Mouse (Mus musculus): ENCODE measurements around the gene Trp53tg5. TPM values are rescaled to one million over a fixed set of nuclear protein-coding genes. Genes with fewer than 3 reads are reported as not detected.

Trp53tg5 gene
- not detected in 2 replicates for polyA plus RNA-seq (2012; ENCODE audit: insufficient read depth, low replicate concordance)

DNA sequence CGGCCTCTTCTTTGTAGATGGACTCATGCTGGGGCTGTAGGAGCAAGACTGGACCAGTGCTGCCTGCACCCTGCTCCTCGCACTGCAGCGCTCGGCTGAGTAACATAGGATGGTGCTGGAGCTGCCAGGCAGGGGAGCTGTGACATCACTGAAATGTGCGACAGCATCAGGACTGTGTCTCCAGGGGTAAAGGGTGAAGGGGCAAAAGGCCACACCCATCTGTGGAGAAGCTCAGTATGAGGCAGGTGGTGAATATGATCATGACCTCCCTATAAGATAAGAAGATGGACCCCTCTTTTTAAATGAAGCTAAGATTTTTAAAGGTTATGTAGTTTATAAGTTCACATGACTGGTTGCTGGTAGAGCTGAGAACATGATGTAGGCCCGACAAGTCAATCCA lies at the start of gene Trp53tg5:
Gene Trp53tg5, minus strand, starts transcription at position 101 of the 400 bp plus-strand sequence.
- no peaks in the 10 kb centered on the region for H3K4me1 ChIP-seq
- TF ChIP-seq GATA1 (IDR thresholded peaks at IDR 0.05; ENCODE audit: borderline replicate concordance, low read length): no peak
- no peak for TF ChIP-seq FLI1 (IDR thresholded peaks at IDR 0.05; ENCODE audit: low read length)
- no peak within 1 kb of the TSS for H3K4me3 ChIP-seq (replicated peaks)
- H3K36me3 ChIP-seq (replicated peaks; ENCODE audit: low read length): peaks cover 15% of the 10 kb centered on the region
- H3K27me3 ChIP-seq (replicated peaks): peaks cover 36% of the 10 kb centered on the region
- H3K9me3 ChIP-seq: no peaks in the 10 kb centered on the region

DNA sequence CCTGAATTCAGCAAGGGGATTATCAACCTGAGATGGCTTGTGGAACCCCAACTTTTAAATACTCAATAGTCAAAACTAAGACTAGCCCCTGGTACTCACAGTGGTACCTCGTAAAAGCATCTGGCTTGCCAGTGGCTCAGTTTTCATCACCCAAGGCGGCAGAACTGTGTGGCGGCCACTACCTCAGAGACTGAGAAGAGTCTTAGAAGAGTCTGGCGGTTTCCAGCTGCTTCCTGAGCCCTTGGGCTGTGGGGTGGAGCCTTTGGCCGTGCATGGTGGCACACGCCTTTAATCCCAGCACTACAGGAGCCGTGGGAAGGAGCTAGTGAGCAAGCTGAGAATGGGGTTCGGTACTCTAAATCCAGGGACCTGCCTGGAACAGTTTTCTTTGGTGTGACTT lies 48.8 kb upstream of the Trp53tg5 start:
- Histone ChIP-seq H3K36me3 (replicated peaks; ENCODE audit: low read length) (no peaks in the 10 kb centered on the region), H3K4me3 (replicated peaks) (peak overlapping the region; percentile 79), H3K9me3 (peaks cover 37% of the 10 kb centered on the region), H3K27me3 (replicated peaks) (peaks cover 35% of the 10 kb centered on the region), H3K4me1 (peaks cover 32% of the 10 kb centered on the region)
- no peak for TF ChIP-seq FLI1 (IDR thresholded peaks at IDR 0.05; ENCODE audit: low read length)
- TF ChIP-seq GATA1 (IDR thresholded peaks at IDR 0.05; ENCODE audit: borderline replicate concordance, low read length): no peak

- Histone ChIP-seq H3K36me3 (replicated peaks; ENCODE audit: low read length) (no peaks in the 10 kb centered on the region), H3K9me3 (peaks cover 34% of the 10 kb centered on the region), H3K4me3 (replicated peaks) (peak overlapping the region; percentile 79), H3K27me3 (replicated peaks) (peaks cover 33% of the 10 kb centered on the region), H3K4me1 (peaks cover 32% of the 10 kb centered on the region)
- no peak for TF ChIP-seq GATA1 (IDR thresholded peaks at IDR 0.05; ENCODE audit: borderline replicate concordance, low read length)
- TF ChIP-seq FLI1 (IDR thresholded peaks at IDR 0.05; ENCODE audit: low read length): no peak
Observed at GRCm38 (mm10) chr2:164521841-164522240, 48.3 kb upstream of the Trp53tg5 start.

DNA sequence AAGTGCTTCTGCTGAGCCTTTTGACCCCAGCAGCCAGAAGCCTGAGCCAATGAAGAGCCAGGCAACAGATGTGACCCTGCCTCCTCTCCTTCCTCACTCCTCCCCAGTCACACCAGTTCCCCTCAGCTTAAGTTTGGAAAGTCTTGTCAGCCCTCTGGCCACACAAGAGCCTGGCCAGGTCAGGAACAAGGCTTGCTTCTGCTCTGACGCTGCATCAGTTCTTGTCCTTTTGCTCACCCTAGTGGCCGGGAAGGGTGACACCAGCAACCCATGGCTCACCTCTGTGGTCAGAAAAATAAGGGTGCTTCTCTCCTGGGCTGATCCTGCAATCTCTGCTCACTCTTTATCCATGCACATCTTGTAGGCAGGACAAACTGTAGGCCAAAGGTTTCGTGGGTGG lies 47.3 kb upstream of the Trp53tg5 start:
- peaks cover 34% of the 10 kb centered on the region for H3K9me3 ChIP-seq
- no peak for TF ChIP-seq FLI1 (IDR thresholded peaks at IDR 0.05; ENCODE audit: low read length)
- TF ChIP-seq GATA1 (IDR thresholded peaks at IDR 0.05; ENCODE audit: borderline replicate concordance, low read length): no peak
- peaks cover 32% of the 10 kb centered on the region for H3K4me1 ChIP-seq
- H3K36me3 ChIP-seq (replicated peaks; ENCODE audit: low read length): no peaks in the 10 kb centered on the region
- no peak overlapping the region for H3K4me3 ChIP-seq (replicated peaks)
- H3K27me3 ChIP-seq (replicated peaks): peaks cover 39% of the 10 kb centered on the region

GRCm38 (mm10) chr2:164519171-164519526 lies 45.6 kb upstream of the Trp53tg5 start:
- H3K4me3 ChIP-seq (replicated peaks): no peak overlapping the region
- TF ChIP-seq GATA1 (IDR thresholded peaks at IDR 0.05; ENCODE audit: borderline replicate concordance, low read length) (no peak), FLI1 (IDR thresholded peaks at IDR 0.05; ENCODE audit: low read length) (no peak)
- peaks cover 49% of the 10 kb centered on the region for H3K27me3 ChIP-seq (replicated peaks)
- peaks cover 32% of the 10 kb centered on the region for H3K4me1 ChIP-seq
- no peaks in the 10 kb centered on the region for H3K36me3 ChIP-seq (replicated peaks; ENCODE audit: low read length)
- H3K9me3 ChIP-seq: peaks cover 20% of the 10 kb centered on the region

- Histone ChIP-seq H3K4me3 (replicated peaks) (no peak overlapping the region), H3K27me3 (replicated peaks) (peaks cover 55% of the 10 kb centered on the region), H3K36me3 (replicated peaks; ENCODE audit: low read length) (no peaks in the 10 kb centered on the region), H3K9me3 (peaks cover 19% of the 10 kb centered on the region), H3K4me1 (peaks cover 31% of the 10 kb centered on the region)
- TF ChIP-seq GATA1 (IDR thresholded peaks at IDR 0.05; ENCODE audit: borderline replicate concordance, low read length) (no peak), FLI1 (IDR thresholded peaks at IDR 0.05; ENCODE audit: low read length) (no peak)
Observed at GRCm38 (mm10) chr2:164518266-164519170, 45.0 kb upstream of the Trp53tg5 start.

DNA sequence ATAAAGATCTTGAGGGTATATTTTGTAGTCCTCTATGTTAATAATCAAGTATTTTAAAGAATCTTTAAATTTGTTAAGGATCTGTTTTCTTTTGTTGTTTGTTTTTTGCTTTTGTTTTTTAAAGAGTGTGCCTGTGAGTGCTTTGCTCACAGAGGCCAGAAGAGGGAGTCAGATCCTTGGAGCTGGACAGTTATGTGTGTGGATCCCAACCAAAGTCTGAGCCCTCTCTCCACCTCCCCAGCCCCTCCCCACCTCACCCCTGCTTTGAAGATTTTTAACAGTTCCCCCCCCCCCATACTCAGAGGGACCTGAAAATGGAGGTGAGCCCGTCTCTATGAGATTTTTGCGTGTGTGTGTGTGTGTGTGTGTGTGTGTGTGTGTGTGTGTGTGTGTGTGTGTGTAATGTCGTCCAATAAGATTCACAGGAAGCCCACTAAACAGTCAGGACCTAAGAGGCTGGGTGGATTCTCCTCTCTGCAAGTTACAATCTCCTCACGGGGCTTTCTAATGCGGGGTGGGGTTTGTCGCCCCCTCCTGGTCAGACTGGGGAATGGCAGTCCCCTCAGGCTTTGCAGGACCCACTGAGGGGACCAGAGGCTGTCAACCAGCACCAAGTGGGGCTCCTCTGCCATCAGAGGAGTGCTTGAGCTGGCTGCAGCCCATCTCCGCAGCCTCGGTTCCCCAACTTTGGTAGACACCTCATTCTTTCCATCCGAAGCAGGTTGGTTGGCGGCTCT lies 44.1 kb upstream of the Trp53tg5 start:
- Histone ChIP-seq H3K36me3 (replicated peaks; ENCODE audit: low read length) (no peaks in the 10 kb centered on the region), H3K4me3 (replicated peaks) (no peak overlapping the region), H3K9me3 (peaks cover 11% of the 10 kb centered on the region), H3K27me3 (replicated peaks) (peaks cover 57% of the 10 kb centered on the region), H3K4me1 (peaks cover 23% of the 10 kb centered on the region)
- TF ChIP-seq GATA1 (IDR thresholded peaks at IDR 0.05; ENCODE audit: borderline replicate concordance, low read length): no peak
- TF ChIP-seq FLI1 (IDR thresholded peaks at IDR 0.05; ENCODE audit: low read length): no peak

- Histone ChIP-seq H3K27me3 (replicated peaks) (peaks cover 59% of the 10 kb centered on the region), H3K36me3 (replicated peaks; ENCODE audit: low read length) (no peaks in the 10 kb centered on the region)
- TF ChIP-seq GATA1 (IDR thresholded peaks at IDR 0.05; ENCODE audit: borderline replicate concordance, low read length) (no peak), FLI1 (IDR thresholded peaks at IDR 0.05; ENCODE audit: low read length) (no peak)
Observed at GRCm38 (mm10) chr2:164516592-164516991, 43.1 kb upstream of the Trp53tg5 start.

DNA sequence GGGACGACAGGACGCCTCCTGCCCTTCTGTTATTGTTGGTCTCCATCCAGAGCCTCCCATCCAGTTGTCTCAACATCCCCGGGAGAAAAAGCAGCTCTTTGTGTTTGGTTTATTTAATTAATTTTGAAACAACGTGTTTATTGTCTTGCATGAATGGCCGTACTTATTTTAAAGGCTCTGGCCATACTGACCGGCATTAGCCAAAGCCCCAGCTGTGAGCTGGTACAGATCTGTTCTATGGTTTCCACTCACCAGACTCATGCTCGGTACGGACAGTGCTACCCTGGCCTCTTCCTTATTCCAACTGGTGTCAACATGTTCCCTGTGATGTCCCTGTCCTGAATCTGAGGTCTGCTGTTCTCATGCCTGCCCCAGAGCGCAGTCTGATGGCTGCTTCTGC lies 42.4 kb upstream of the Trp53tg5 start:
- peaks cover 11% of the 10 kb centered on the region for H3K9me3 ChIP-seq
- peaks cover 12% of the 10 kb centered on the region for H3K4me1 ChIP-seq
- H3K36me3 ChIP-seq (replicated peaks; ENCODE audit: low read length): no peaks in the 10 kb centered on the region
- no peak overlapping the region for H3K4me3 ChIP-seq (replicated peaks)
- no peak for TF ChIP-seq FLI1 (IDR thresholded peaks at IDR 0.05; ENCODE audit: low read length)
- TF ChIP-seq GATA1 (IDR thresholded peaks at IDR 0.05; ENCODE audit: borderline replicate concordance, low read length): no peak
- H3K27me3 ChIP-seq (replicated peaks): peaks cover 65% of the 10 kb centered on the region

More at GRCm38 (mm10) chr2:164516592-164516991, 43.1 kb upstream of the Trp53tg5 start:
- peaks cover 11% of the 10 kb centered on the region for H3K9me3 ChIP-seq
- H3K4me1 ChIP-seq: peaks cover 19% of the 10 kb centered on the region
- H3K4me3 ChIP-seq (replicated peaks): no peak overlapping the region

- H3K9me3 ChIP-seq: peaks cover 11% of the 10 kb centered on the region
- H3K27me3 ChIP-seq (replicated peaks): peaks cover 70% of the 10 kb centered on the region
- peaks cover 7% of the 10 kb centered on the region for H3K4me1 ChIP-seq
- H3K36me3 ChIP-seq (replicated peaks; ENCODE audit: low read length): no peaks in the 10 kb centered on the region
- TF ChIP-seq FLI1 (IDR thresholded peaks at IDR 0.05; ENCODE audit: low read length) (no peak), GATA1 (IDR thresholded peaks at IDR 0.05; ENCODE audit: borderline replicate concordance, low read length) (no peak)
- no peak overlapping the region for H3K4me3 ChIP-seq (replicated peaks)
Observed at GRCm38 (mm10) chr2:164514916-164515315, 41.4 kb upstream of the Trp53tg5 start.

Data from megakaryocyte, embryonic 14.5 days (primary cell).